Mouse (Mus musculus): ENCODE data around the gene Dusp27.
A peak's percentile ranks its signal among the peaks of the same experiment; 100 is the strongest.

Dusp27 gene

DNA sequence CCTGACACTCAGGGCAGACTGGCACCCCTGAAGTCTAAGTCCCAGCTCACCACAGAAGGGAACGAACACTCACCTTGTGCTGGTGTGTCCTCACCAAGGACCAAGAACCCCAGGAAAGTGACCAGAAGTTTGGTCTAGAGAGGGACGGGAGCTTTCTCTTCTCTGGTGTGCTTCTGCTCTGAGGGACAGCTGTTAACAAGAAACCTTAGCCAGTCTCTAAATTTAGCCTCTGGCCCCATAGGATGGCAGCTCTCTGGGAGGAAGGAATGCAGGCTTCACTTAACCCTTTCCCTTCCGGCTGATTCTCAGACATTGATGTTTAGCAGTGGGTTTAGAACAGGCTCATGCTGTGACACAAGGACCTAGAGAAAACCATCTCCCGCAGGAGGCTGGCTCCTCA, at the start of gene Dusp27:
Gene Dusp27, minus strand, starts transcription at position 204 of the 400 bp plus-strand sequence.
- no peak for DNase-seq (ENCODE audit: low spot score)

GRCm38 (mm10) chr1:166173621-166174020, 45.9 kb upstream of the Dusp27 start:
- DNase-seq (ENCODE audit: low spot score): no peak

DNA sequence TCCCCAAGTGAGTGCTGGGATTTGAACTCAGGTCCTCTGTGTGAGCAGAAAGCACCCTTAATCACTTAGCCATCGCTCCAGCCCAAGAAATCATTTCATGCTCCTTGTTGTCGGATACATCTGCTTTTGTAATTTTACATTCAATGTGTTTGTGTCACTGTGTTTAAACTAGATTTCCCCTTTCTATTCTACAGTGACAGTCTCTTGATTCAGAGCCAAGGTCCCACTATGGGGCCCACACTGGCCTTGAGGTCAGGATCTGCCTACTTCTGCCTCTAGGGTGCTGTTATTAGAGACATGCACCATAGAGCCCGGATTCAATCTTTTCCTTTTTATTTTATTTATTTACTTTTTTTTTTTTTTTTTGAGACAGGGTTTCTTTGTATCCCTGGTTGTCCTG, 45.3 kb upstream of the Dusp27 start:
- no peak for DNase-seq (ENCODE audit: low spot score)

DNA sequence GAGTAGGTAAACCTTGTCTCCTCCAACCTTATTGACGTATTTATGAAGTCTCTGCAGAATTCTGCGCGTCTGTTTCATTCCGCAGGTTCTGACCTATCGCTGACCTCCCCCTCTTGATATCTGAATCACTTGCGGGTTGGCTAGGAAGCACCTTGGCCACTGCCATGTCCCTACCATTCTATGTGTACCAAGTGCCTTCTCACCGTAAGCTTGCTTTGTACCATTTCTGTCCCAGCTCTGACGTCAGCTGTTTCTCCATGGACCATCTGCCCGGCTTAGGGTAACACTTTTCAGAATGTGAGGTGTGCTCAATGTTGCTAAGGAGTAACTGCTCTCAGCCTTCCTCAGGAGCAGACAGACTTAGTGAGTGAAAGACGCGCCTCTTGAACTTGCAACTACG, 43.1 kb upstream of the Dusp27 start:
- no peak for DNase-seq (ENCODE audit: low spot score)

DNA sequence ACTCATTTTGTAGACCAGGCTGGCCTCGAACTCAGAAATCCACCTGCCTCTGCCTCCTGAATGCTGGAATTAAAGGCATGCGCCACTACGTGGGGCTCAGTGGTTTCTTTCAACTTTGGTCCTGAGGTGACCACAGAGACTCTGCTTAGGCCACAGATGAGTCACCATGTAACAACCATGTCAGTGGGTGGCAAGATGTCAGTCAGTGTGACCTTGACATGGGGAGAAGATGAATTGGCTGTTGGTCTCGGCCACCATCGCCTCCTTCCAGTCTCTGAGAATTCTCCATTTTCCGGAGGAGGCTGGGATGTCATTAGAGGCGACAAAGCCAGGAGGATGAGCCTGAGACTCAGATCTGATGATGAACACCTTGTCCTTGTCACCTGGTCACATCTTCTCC, 42.0 kb upstream of the Dusp27 start:
- no peak for DNase-seq (ENCODE audit: low spot score)

DNA sequence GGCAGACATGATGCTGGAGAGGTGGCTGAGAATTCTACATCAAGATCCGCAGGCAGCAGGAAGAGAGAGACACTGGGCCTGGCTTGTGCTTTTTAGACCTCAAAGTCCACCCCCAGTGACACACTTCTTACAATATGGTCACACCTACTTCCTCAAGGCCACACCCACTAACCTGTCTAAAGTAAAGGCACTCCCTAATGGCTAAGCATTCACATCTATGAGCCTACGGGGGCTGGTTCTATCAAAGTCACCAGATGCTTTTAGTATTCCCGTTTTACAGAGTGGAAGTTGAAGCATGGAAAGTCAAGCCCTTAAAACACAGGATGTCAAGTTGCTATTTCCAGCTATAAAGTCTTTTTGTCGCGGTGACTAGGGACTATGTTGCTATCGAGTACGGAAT, 40.3 kb upstream of the Dusp27 start:
- no peak for DNase-seq (ENCODE audit: low spot score)

DNA sequence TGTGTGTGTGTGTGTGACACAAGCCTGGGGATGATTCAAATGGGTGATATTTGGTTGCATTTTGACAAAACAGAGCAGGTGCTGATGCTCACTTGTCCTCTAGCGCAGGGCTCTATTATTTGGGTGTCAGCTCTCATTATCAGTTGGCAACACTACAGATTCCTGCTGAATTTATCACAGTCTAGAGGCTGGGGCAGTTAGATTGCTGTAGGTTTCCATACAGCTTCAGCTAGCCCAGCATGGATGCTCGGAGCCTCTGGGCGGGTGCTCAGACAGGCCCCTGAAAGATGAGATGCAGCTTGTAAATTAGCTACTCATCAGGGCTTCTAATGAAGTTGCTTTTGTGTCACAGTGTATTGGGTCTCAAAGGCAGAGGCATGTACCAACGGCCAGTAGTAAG, 39.7 kb upstream of the Dusp27 start:
- no peak for DNase-seq (ENCODE audit: low spot score)

GRCm38 (mm10) chr1:166165159-166165558, 37.4 kb upstream of the Dusp27 start:
- no peak for DNase-seq (ENCODE audit: low spot score)

GRCm38 (mm10) chr1:166164580-166164979, 36.9 kb upstream of the Dusp27 start:
- no peak for DNase-seq (ENCODE audit: low spot score)

DNA sequence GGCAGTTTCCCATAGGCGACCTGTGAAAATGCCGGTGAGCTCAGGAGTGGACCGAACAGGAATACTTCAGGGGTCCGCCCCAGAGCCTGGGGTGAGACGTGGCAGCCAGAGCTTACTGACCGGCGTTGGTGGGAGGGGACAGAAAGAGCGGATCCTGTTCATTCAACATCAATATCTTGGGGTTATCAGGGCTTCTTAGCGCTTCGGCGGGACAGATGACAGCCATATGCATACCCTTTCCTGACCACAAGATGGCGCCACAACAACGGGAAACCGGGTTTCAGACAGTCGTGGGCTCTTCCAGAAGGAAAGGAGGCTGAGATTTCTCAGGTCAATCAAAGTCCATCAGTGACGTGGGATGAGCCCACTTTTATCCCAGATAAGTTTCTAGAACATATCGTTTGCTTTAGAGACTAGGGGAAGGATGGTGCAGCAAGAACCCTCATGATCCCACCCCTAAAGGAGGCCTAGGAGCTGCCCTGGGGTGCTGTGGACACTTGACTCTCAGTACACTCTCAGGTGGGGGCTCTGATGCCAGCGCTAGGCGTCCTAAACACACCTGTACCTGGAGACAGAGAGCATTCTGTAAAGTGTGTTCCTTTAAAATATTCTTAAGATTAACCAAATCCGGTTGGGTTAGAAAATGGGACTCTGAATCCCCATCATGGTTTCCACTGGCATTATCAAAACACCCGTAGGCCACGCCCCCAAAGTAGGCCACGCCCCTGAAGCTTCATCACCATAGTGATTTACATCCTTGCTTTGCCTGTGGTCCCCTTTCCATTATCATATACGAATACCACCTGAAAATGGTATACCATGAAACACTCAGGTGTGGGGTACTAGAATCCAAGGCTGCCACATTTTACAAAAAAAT, 33.1 kb upstream of the Dusp27 start:
- peak; percentile 66 for DNase-seq (ENCODE audit: low spot score)

- DNase-seq (ENCODE audit: low spot score): no peak
These were observed 32.4 kb upstream of the Dusp27 start for GRCm38 (mm10) chr1:166160111-166160510.

DNA sequence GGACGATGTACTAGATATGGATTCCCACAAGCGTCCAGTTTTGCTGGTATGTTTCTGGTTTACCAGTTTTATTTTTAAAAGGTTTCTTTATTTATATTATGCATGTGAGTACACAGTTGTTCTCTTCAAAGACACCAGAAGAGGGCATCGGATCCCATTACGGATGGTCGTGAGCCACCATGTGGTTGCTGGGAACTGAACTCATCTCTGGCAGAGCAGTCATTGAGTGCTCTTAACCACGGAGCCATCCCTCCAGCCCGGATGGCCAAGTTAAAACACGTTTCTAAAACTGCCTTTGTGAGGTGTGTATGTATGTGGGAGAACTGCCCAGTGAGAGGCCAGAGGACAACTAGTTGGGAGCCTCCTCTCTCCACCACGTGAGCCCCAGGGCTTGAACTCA, 30.9 kb upstream of the Dusp27 start:
- DNase-seq (ENCODE audit: low spot score): no peak

GRCm38 (mm10) chr1:166157712-166158111, 30.0 kb upstream of the Dusp27 start:
- no peak for DNase-seq (ENCODE audit: low spot score)

- DNase-seq (ENCODE audit: low spot score): no peak
These were observed 27.4 kb upstream of the Dusp27 start for GRCm38 (mm10) chr1:166155113-166155494.

GRCm38 (mm10) chr1:166154162-166155112, 26.7 kb upstream of the Dusp27 start:
- DNase-seq (ENCODE audit: low spot score): peak; percentile 63

GRCm38 (mm10) chr1:166153351-166154120, 25.8 kb upstream of the Dusp27 start:
- peak; percentile 90 for DNase-seq (ENCODE audit: low spot score)

- DNase-seq (ENCODE audit: low spot score): no peak
These were observed 24.3 kb upstream of the Dusp27 start for GRCm38 (mm10) chr1:166152034-166152433.

DNA sequence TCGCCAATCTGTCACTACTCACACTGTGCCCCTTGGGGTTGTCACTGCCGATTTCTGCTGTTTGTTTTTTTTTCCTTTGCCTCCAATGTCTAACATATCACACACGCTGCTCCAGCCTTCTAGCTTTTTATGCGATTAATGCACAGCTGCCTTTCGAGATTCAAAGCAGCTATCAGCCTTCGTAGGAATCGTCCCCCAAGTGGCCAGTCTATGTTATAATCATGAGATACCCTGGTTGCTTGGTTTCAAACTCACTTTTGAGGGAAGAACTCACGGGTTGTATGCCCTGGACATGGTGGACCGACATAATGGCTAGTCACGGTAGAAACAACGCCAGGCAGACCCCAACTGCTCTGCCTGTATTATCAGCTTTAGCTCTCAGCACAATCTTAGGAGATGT, 23.6 kb upstream of the Dusp27 start:
- DNase-seq (ENCODE audit: low spot score): no peak

DNA sequence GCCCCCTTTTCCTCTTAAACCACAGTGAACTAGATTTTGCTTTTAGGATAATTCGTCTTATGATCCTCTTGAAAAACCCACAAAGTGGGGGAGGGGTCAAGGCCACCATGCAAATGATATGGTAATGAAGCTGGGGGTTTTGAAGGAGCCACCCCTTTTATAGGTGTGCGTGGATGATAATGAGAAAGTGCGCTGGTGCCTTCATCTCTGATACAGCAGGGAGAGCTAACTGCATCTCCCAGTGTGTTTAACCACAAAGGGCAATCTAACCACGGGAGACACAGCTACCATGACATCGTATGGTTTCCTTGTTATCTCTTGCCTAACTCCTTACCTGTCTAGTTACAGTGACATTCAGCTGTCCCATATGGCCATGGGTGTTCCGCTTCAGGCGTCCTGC, 22.3 kb upstream of the Dusp27 start:
- DNase-seq (ENCODE audit: low spot score): no peak

GRCm38 (mm10) chr1:166149441-166149840, 21.7 kb upstream of the Dusp27 start:
- DNase-seq (ENCODE audit: low spot score): no peak

GRCm38 (mm10) chr1:166147657-166148056, 19.9 kb upstream of the Dusp27 start:
- no peak for DNase-seq (ENCODE audit: low spot score)

- DNase-seq (ENCODE audit: low spot score): no peak
These were observed 18.9 kb upstream of the Dusp27 start for GRCm38 (mm10) chr1:166146626-166147025.

All from layer of hippocampus, adult 11-12 months (tissue).